24 mouse cellular contexts compared by ENCODE assay signal in genomic region chr8:6989359-6990095, GRCm38 (mm10).
DNase-seq lines count a peak whose midpoint lies in the region; ATAC-seq and TF ChIP-seq lines count a peak whose summit lies in the region.
"Had no signal": no experiment of that assay in that cellular context is flagged by ENCODE, and none has a peak within 500 bp of the region (broad histone marks: within the 10 kb centered on the region; RNA-seq: fewer than 3 reads in every experiment).

No protein-coding gene starts in this region.

- H3K4me2 ChIP-seq in embryonic facial prominence, embryonic 14.5 days (ENCODE audit: low read depth, low read length) = no peak overlapping the region
- H3K4me2 ChIP-seq in midbrain, postnatal 0 days (ENCODE audit: low read depth, low read length, poor library complexity, severe bottlenecking) = no peak overlapping the region
- H3K4me2 ChIP-seq in midbrain, embryonic 13.5 days (replicated peaks) = no peak overlapping the region
- H3K4me2 ChIP-seq in neural tube, embryonic 13.5 days = no peak overlapping the region
- H3K4me2 ChIP-seq in neural tube, embryonic 15.5 days = no peak overlapping the region
- H3K4me2 ChIP-seq: embryonic facial prominence, embryonic 13.5 days; forebrain, embryonic 13.5 days; forebrain, embryonic 15.5 days had no signal

- peak; percentile 60; the same call in 1 of the 2 replicates for ATAC-seq in embryonic facial prominence, embryonic 14.5 days (ENCODE audit: low read depth)
- ATAC-seq in midbrain, postnatal 0 days (ENCODE audit: low FRiP score) = no peak
- no peak for ATAC-seq in midbrain, embryonic 13.5 days
- ATAC-seq in neural tube, embryonic 13.5 days (ENCODE audit: low read depth) = peak; percentile 79
- no peak for ATAC-seq in neural tube, embryonic 15.5 days (ENCODE audit: low FRiP score)
- ATAC-seq: CD4-positive, CD25-positive, alpha-beta regulatory T cell, adult 4 months; forebrain, embryonic 13.5 days; forebrain, embryonic 15.5 days; forebrain, postnatal 0 days had no signal

- no peak overlapping the region for H3K4me3 ChIP-seq in embryonic facial prominence, embryonic 14.5 days (ENCODE audit: low read depth, low read length)
- H3K4me3 ChIP-seq in embryonic facial prominence, embryonic 10.5 days = no peak overlapping the region
- H3K4me3 ChIP-seq in midbrain, postnatal 0 days (ENCODE audit: low read depth, low read length) = no peak overlapping the region
- no peak overlapping the region for H3K4me3 ChIP-seq in midbrain, embryonic 13.5 days (replicated peaks)
- H3K4me3 ChIP-seq in neural tube, embryonic 13.5 days = no peak overlapping the region
- H3K4me3 ChIP-seq in neural tube, embryonic 15.5 days (replicated peaks) = no peak overlapping the region
- H3K4me3 ChIP-seq: embryonic facial prominence, embryonic 13.5 days; forebrain, embryonic 13.5 days; forebrain, embryonic 15.5 days had no signal

- H3K27me3 ChIP-seq in embryonic facial prominence, embryonic 14.5 days (replicated peaks; ENCODE audit: control insufficient read depth, insufficient read depth, low read length) = no peaks in the 10 kb centered on the region
- H3K27me3 ChIP-seq in embryonic facial prominence, embryonic 10.5 days (replicated peaks; ENCODE audit: low read depth, poor library complexity, severe bottlenecking) = no peaks in the 10 kb centered on the region
- no peaks in the 10 kb centered on the region for H3K27me3 ChIP-seq in midbrain, postnatal 0 days (ENCODE audit: insufficient read depth, low read length)
- no peaks in the 10 kb centered on the region for H3K27me3 ChIP-seq in midbrain, embryonic 13.5 days
- no peaks in the 10 kb centered on the region for H3K27me3 ChIP-seq in neural tube, embryonic 13.5 days
- H3K27me3 ChIP-seq in neural tube, embryonic 15.5 days (replicated peaks) = no peaks in the 10 kb centered on the region
- H3K27me3 ChIP-seq: CH12.LX; embryonic facial prominence, embryonic 13.5 days; forebrain, embryonic 13.5 days; forebrain, embryonic 15.5 days had no signal

- 62% methylated on average over 3 of the region's 3 CpGs for WGBS in embryonic facial prominence, embryonic 14.5 days
- WGBS in embryonic facial prominence, embryonic 10.5 days = 83% methylated on average over 3 of the region's 3 CpGs
- 79% methylated on average over 3 of the region's 3 CpGs for WGBS in midbrain, postnatal 0 days
- WGBS in midbrain, embryonic 13.5 days = 75% methylated on average over 3 of the region's 3 CpGs
- 44% methylated on average over 3 of the region's 3 CpGs for WGBS in neural tube, embryonic 13.5 days
- WGBS in neural tube, embryonic 15.5 days = 25% methylated on average over 3 of the region's 3 CpGs

- no peaks in the 10 kb centered on the region for H3K4me1 ChIP-seq in embryonic facial prominence, embryonic 14.5 days (ENCODE audit: control insufficient read depth, insufficient read depth, low read length)
- H3K4me1 ChIP-seq in embryonic facial prominence, embryonic 10.5 days = no peaks in the 10 kb centered on the region
- no peaks in the 10 kb centered on the region for H3K4me1 ChIP-seq in midbrain, postnatal 0 days (ENCODE audit: insufficient read depth, low read length)
- no peaks in the 10 kb centered on the region for H3K4me1 ChIP-seq in midbrain, embryonic 13.5 days (replicated peaks)
- H3K4me1 ChIP-seq in neural tube, embryonic 13.5 days (replicated peaks) = no peaks in the 10 kb centered on the region
- H3K4me1 ChIP-seq in neural tube, embryonic 15.5 days = no peaks in the 10 kb centered on the region
- H3K4me1 ChIP-seq: embryonic facial prominence, embryonic 13.5 days; forebrain, embryonic 13.5 days; forebrain, embryonic 15.5 days had no signal

- no peaks in the 10 kb centered on the region for H3K36me3 ChIP-seq in embryonic facial prominence, embryonic 14.5 days (ENCODE audit: control insufficient read depth, insufficient read depth, low read length)
- H3K36me3 ChIP-seq in embryonic facial prominence, embryonic 10.5 days (replicated peaks) = no peaks in the 10 kb centered on the region
- H3K36me3 ChIP-seq in midbrain, postnatal 0 days (ENCODE audit: insufficient read depth, low read length) = no peaks in the 10 kb centered on the region
- no peaks in the 10 kb centered on the region for H3K36me3 ChIP-seq in midbrain, embryonic 13.5 days
- H3K36me3 ChIP-seq in neural tube, embryonic 13.5 days = no peaks in the 10 kb centered on the region
- no peaks in the 10 kb centered on the region for H3K36me3 ChIP-seq in neural tube, embryonic 15.5 days
- H3K36me3 ChIP-seq: embryonic facial prominence, embryonic 13.5 days; forebrain, embryonic 15.5 days; G1E had no signal

- no peak overlapping the region for H3K27ac ChIP-seq in embryonic facial prominence, embryonic 14.5 days (replicated peaks; ENCODE audit: low read depth, low read length)
- no peak overlapping the region for H3K27ac ChIP-seq in embryonic facial prominence, embryonic 10.5 days (replicated peaks)
- no peak overlapping the region for H3K27ac ChIP-seq in midbrain, postnatal 0 days (ENCODE audit: low read depth, low read length)
- no peak overlapping the region for H3K27ac ChIP-seq in midbrain, embryonic 13.5 days
- H3K27ac ChIP-seq in neural tube, embryonic 13.5 days (replicated peaks) = no peak overlapping the region
- no peak overlapping the region for H3K27ac ChIP-seq in neural tube, embryonic 15.5 days (replicated peaks)
- H3K27ac ChIP-seq: embryonic facial prominence, embryonic 13.5 days; forebrain, embryonic 13.5 days; forebrain, embryonic 15.5 days had no signal

- H3K9me3 ChIP-seq in embryonic facial prominence, embryonic 14.5 days (ENCODE audit: control insufficient read depth, low read length) = no peaks in the 10 kb centered on the region
- H3K9me3 ChIP-seq in embryonic facial prominence, embryonic 10.5 days = no peaks in the 10 kb centered on the region
- no peaks in the 10 kb centered on the region for H3K9me3 ChIP-seq in midbrain, postnatal 0 days (ENCODE audit: low read length)
- H3K9me3 ChIP-seq in midbrain, embryonic 13.5 days = no peaks in the 10 kb centered on the region
- H3K9me3 ChIP-seq in neural tube, embryonic 13.5 days = no peaks in the 10 kb centered on the region
- no peaks in the 10 kb centered on the region for H3K9me3 ChIP-seq in neural tube, embryonic 15.5 days (replicated peaks)
- H3K9me3 ChIP-seq: embryonic facial prominence, embryonic 13.5 days; forebrain, embryonic 13.5 days; forebrain, embryonic 15.5 days; G1E had no signal

- DNase-seq in embryonic facial prominence, embryonic 14.5 days (ENCODE audit: low spot score) = no peak
- no peak for DNase-seq in embryonic facial prominence, embryonic 10.5 days (ENCODE audit: low spot score)
- DNase-seq in midbrain, postnatal 0 days (ENCODE audit: low spot score) = peak; percentile 2
- peak; percentile 8 for DNase-seq in Muller cell, postnatal 12 days (ENCODE audit: inconsistent ontology term)
- no peak for DNase-seq in lung, postnatal 25 days (ENCODE audit: low spot score)
- DNase-seq: adrenal gland, adult 8-10 months; adrenal gland, postnatal 14 days; adrenal gland, postnatal 36 days; B cell, adult 2 months; cerebellum, adult 11-12 months; cerebellum, adult 2 months; cerebellum, adult 9-10 months; cerebellum, postnatal 10 days; cerebellum, postnatal 25 days; forebrain, postnatal 0 days had no signal

- TF ChIP-seq CTCF in midbrain, postnatal 0 days (IDR thresholded peaks at IDR 0.05) = no peak

- no peak overlapping the region for H3K9ac ChIP-seq in embryonic facial prominence, embryonic 14.5 days (ENCODE audit: low read depth, low read length)
- H3K9ac ChIP-seq in midbrain, postnatal 0 days (replicated peaks; ENCODE audit: low read length, poor library complexity, severe bottlenecking) = no peak overlapping the region
- no peak overlapping the region for H3K9ac ChIP-seq in midbrain, embryonic 13.5 days (replicated peaks)
- no peak overlapping the region for H3K9ac ChIP-seq in neural tube, embryonic 13.5 days
- no peak overlapping the region for H3K9ac ChIP-seq in neural tube, embryonic 15.5 days (replicated peaks)
- H3K9ac ChIP-seq: embryonic facial prominence, embryonic 13.5 days; forebrain, embryonic 13.5 days; forebrain, embryonic 15.5 days; forebrain, postnatal 0 days had no signal

Comparison
In these comparisons a context has a peak if more than half of its experiments do, and no peak if none do; other contexts are left out.
1. ATAC-seq: peak in embryonic facial prominence, embryonic 14.5 days (single experiment) and neural tube, embryonic 13.5 days (single experiment); none in midbrain, postnatal 0 days (single experiment), midbrain, embryonic 13.5 days (single experiment) and neural tube, embryonic 15.5 days (single experiment).
2. DNase-seq: peak in midbrain, postnatal 0 days (single experiment) and Muller cell, postnatal 12 days (single experiment); none in embryonic facial prominence, embryonic 14.5 days (single experiment), embryonic facial prominence, embryonic 10.5 days (single experiment) and lung, postnatal 25 days (single experiment).